Mouse (Mus musculus) E14TG2a.4 (cell line): ENCODE measurements around the gene E4f1.

ENCODE experiments used
- H3K27me3 ChIP-seq: 2 replicates; pipeline ENCODE4 v1.6.1; 2014; ENCODE audit warnings: low read length, control low read depth; ENCODE audit not compliant: insufficient read depth
- H3K36me3 ChIP-seq: 2 replicates; pipeline ENCODE4 v1.6.1; 2014; ENCODE audit warnings: low read length, control low read depth; ENCODE audit not compliant: insufficient read depth
- H3K4me1 ChIP-seq: replicated peaks from 2 replicates; pipeline ENCODE4 v1.6.1; 2014; ENCODE audit warnings: low read depth, low read length, control low read depth
- H3K4me3 ChIP-seq: replicated peaks from 2 replicates; pipeline ENCODE4 v1.5.1; 2014; ENCODE audit warnings: mild to moderate bottlenecking, low read length
- H3K9me3 ChIP-seq: 2 replicates; pipeline ENCODE4 v1.6.1; 2014; ENCODE audit warnings: low read length, control low read depth
- CTCF ChIP-seq: conservative IDR thresholded peaks from 2 replicates; pipeline ENCODE4 v1.5.1; 2014; ENCODE audit warnings: low read length
- NANOG ChIP-seq: IDR thresholded peaks from 2 replicates; pipeline ENCODE4 v1.6.1; 2014; ENCODE audit warnings: borderline replicate concordance, low read length, mixed read lengths
- POU5F1 ChIP-seq: IDR thresholded peaks from 2 replicates; pipeline ENCODE4 v1.6.1; 2014; ENCODE audit warnings: low read length, borderline replicate concordance

E4f1 gene

DNA sequence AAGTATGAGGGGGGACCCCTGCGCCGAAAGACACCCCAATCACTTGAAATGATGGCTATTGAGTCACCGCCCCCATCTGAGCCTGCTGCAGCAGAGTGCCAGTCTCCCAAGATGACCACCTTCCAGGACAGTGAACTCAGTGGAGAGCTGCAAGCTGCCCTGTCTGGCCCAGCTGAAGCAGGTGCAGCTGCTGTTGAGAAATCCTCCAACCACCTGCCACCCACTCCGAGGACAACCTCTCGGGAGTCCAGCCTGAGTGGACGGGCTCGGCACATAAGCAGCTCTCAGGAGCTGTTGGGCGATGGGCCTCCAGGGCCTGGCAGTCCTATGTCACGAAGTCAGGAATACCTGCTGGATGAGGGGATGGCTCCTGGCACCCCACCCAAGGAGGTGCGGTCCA, 34.0 kb upstream of the E4f1 start:
- no peaks in the 10 kb centered on the region for H3K9me3 ChIP-seq
- H3K36me3 ChIP-seq, result peaks cover 15% of the 10 kb centered on the region
- H3K4me3 ChIP-seq, result peak overlapping the region; percentile 64
- H3K4me1 ChIP-seq, result peaks cover 60% of the 10 kb centered on the region
- TF ChIP-seq CTCF, result no peak
- TF ChIP-seq NANOG, result no peak
- no peak for TF ChIP-seq POU5F1
- peaks cover 48% of the 10 kb centered on the region for H3K27me3 ChIP-seq

DNA sequence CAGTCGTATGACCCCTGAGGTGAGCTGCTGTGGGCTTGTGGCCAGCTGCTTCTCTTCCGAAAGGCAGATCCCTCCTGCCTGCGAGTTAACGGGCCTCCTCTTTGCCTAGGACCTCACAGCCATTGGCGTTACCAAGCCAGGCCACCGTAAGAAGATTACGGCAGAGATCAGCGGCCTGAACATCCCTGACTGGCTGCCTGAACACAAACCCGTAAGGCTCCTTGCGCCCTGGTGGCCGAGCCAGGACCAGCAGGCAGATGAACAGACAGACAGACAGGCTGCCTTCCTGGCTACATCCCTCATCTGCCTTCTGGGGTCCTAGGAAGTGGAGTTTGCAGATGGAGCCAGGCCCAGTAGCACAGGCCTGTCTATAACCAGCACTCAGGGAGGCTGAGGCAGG, 32.1 kb upstream of the E4f1 start:
- no peaks in the 10 kb centered on the region for H3K9me3 ChIP-seq
- TF ChIP-seq POU5F1 (no peak), CTCF (peak; percentile 40)
- no peaks in the 10 kb centered on the region for H3K36me3 ChIP-seq
- H3K4me3 ChIP-seq, result no peak overlapping the region
- peaks cover 42% of the 10 kb centered on the region for H3K4me1 ChIP-seq
- peaks cover 46% of the 10 kb centered on the region for H3K27me3 ChIP-seq

DNA sequence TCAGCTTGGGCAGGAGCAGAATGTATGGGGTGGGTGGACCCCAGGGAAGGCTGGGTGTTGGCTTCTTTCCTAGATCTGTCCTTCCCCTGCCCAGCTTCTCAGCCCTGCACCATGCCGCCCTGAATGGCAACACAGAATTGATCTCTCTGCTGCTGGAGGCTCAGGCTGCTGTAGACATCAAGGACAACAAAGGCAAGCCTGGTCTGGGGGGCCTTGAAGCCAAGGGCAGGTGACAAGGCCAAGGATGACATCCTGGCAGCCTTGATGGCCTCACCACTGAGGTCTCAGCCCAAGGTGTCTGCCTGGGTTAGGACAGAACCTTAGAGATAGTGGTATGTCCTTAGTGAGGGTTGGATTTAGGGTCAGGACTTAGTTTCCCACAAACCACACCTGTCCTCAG, 25.9 kb upstream of the E4f1 start:
- TF ChIP-seq POU5F1, result no peak
- TF ChIP-seq CTCF, result no peak
- Histone ChIP-seq H3K4me1 (peaks cover 11% of the 10 kb centered on the region), H3K9me3 (no peaks in the 10 kb centered on the region)

GRCm38 (mm10) chr17:24495443-24495842, 25.3 kb upstream of the E4f1 start:
- Histone ChIP-seq H3K4me1 (peaks cover 11% of the 10 kb centered on the region), H3K36me3 (no peaks in the 10 kb centered on the region), H3K27me3 (peaks cover 10% of the 10 kb centered on the region), H3K9me3 (no peaks in the 10 kb centered on the region), H3K4me3 (no peak overlapping the region)
- TF ChIP-seq NANOG (no peak), CTCF (no peak), POU5F1 (no peak)

More for the DNA sequence above, 25.9 kb upstream of the E4f1 start:
- no peak overlapping the region for H3K4me3 ChIP-seq
- peaks cover 4% of the 10 kb centered on the region for H3K27me3 ChIP-seq
- H3K36me3 ChIP-seq, result no peaks in the 10 kb centered on the region

DNA sequence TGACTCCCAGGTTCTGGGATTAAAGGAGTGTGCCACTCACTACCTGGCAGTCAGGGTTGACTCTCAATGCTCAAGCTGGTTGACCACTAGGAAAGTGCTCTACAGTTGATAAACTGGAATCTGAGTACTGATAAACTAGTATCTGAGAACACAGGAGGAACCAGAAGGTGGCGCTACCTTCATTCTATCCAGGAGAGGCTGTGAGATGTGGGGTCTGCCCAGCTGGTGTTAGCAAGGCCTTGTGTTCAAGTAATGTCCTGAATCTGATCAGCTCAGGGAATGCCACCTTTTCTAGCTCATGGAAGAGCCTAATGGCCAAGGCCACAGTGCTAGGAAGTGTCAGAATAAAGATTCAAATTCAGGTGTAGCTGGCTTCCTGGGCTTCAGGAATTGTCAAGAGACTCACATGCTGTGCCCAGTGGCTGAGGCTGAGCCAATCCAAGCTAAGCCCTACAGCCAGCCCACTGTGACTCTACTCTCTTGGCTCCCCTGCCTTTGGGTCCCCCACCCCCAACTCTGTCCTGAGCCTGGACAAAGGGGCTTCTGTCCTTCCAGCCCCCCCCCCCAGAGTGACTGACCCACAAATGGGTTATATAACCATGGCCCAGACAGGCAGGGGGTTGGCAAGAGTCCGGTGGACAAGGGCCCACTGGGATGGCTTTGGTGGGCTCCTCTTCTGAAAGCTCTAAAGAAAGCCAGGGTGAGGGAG, 24.7 kb upstream of the E4f1 start:
- TF ChIP-seq POU5F1 (no peak), NANOG (no peak), CTCF (peak; percentile 55)
- H3K4me1 ChIP-seq, result peaks cover 17% of the 10 kb centered on the region
- H3K36me3 ChIP-seq, result no peaks in the 10 kb centered on the region
- H3K4me3 ChIP-seq, result no peak overlapping the region
- no peaks in the 10 kb centered on the region for H3K9me3 ChIP-seq
- H3K27me3 ChIP-seq, result peaks cover 16% of the 10 kb centered on the region

DNA sequence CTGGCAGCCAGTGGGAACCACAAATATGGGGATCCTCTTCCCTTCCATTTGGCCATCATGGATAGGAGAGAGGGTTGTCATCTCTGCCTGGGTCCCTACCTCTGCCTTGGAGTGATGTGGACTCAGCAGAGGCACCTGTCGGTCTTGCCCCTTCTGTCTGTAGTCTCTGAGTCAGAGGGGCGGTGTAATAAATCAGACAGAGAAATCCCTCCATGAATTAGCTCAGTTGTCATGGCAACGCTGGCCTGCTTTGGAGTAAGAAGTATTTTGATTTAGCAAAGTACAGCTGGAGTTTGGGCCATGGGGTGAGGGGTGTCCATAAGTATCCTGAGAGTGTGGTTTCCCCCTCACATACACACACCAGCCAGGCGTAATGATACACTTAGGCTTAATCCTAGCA, 20.3 kb upstream of the E4f1 start:
- Histone ChIP-seq H3K4me1 (peaks cover 34% of the 10 kb centered on the region), H3K9me3 (no peaks in the 10 kb centered on the region), H3K4me3 (no peak overlapping the region), H3K27me3 (peaks cover 51% of the 10 kb centered on the region), H3K36me3 (no peaks in the 10 kb centered on the region)
- TF ChIP-seq POU5F1, result no peak
- no peak for TF ChIP-seq CTCF
- TF ChIP-seq NANOG, result no peak

DNA sequence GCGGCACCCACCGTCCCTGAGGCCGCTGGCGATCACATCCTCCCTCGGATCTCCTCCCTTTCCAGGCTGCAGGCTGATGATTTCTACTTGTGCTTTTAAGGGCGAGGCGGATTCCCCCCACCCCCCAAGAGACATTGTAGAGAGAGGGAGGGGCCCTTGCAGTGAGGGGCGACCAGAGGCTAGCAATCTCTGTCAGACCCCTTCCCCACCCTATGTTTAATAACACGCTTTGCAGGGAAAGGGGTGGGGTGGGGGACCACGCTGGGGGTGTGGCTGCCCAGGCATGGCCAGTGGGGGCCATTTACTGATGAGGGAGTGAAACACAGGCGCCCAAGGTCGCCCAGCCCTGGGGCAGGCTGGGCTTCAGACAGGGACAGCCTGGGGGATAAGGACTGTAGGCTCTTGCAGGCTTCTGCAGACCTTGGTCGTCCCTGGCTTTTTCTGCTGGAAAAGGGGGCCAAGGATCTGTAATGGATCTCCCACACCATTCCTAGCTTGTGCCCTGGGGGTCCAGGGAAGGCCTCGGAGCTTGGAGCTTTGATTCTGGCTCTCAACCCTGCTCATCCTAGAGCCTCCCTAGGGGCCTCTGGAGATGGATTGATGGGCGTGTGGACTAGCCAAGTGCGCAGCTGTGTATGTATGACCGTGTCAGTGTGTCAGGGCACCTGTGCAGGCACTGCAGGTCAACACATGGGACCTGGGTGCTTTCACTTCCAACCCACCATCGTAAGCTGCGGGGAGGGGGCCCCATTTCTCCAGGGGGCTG, 19.3 kb upstream of the E4f1 start:
- Histone ChIP-seq H3K4me1 (peaks cover 41% of the 10 kb centered on the region), H3K36me3 (no peaks in the 10 kb centered on the region), H3K9me3 (no peaks in the 10 kb centered on the region), H3K27me3 (peaks cover 55% of the 10 kb centered on the region), H3K4me3 (peak overlapping the region; percentile 89)
- no peak for TF ChIP-seq CTCF
- no peak for TF ChIP-seq POU5F1
- TF ChIP-seq NANOG, result no peak

GRCm38 (mm10) chr17:24488662-24489264, 18.6 kb upstream of the E4f1 start:
- peaks cover 41% of the 10 kb centered on the region for H3K4me1 ChIP-seq
- H3K27me3 ChIP-seq, result peaks cover 55% of the 10 kb centered on the region
- no peaks in the 10 kb centered on the region for H3K9me3 ChIP-seq
- H3K4me3 ChIP-seq, result peak overlapping the region; percentile 89
- H3K36me3 ChIP-seq, result no peaks in the 10 kb centered on the region
- TF ChIP-seq POU5F1 (no peak), CTCF (no peak), NANOG (no peak)
